Mouse (Mus musculus) liver, postnatal 0 days (tissue): ENCODE measurements around the gene Mylk.

Experiments used
- CTCF ChIP-seq: sonication (generic); IDR thresholded peaks from 2 replicates; pipeline ENCODE4 v1.5.1; 2016; ENCODE audit warnings: antibody characterized with exemption, low read depth
- EP300 ChIP-seq: IDR thresholded peaks from 2 replicates; pipeline ENCODE4 v1.6.1; 2016; ENCODE audit warnings: antibody characterized with exemption, low read depth, mild to moderate bottlenecking

GRCm38 (mm10) chr16:34857631-34858030 lies 112.6 kb downstream of the Mylk start:
- TF ChIP-seq CTCF: no peak
- no peak for TF ChIP-seq EP300
